Mouse (Mus musculus) inflammation-experienced regulatory T-cells (primary cell): ENCODE results near the gene Kdm8. TPM values are rescaled to one million over a fixed set of nuclear protein-coding genes. Genes with fewer than 3 reads are reported as not detected.

ENCODE experiments used
- polyA plus RNA-seq, 2 experiments: library from polyadenylated mRNA; unstranded; fragments of 100-300 nt; shearing (Covaris generic); gene quantifications; one replicate each; pipeline ENCODE4 v1.2.1; 2017

The Kdm8 gene
- polyA plus RNA-seq: 1 to 10 TPM; 6.6 to 9.1 TPM

GRCm38 (mm10) chr7:125444464-125445401 lies at the start of gene Kdm8:
TSS of gene Kdm8 (plus strand) at chr7:125444676.

GRCm38 (mm10) chr7:125490947-125491735 lies 46.7 kb downstream of the Kdm8 start, which contains the start of gene Nsmce1:
TSS of gene Nsmce1 (minus strand) at chr7:125491596.

Other genes with a start within 250 kb of the Kdm8 start
- 10 to 100 TPM; 99.2 to 99.5 TPM for gene Nsmce1, start 46.9 kb downstream of the Kdm8 start, polyA plus RNA-seq
- gene Il4ra, start 107.4 kb downstream of the Kdm8 start, polyA plus RNA-seq: 100 to 1,000 TPM; 130 to 180 TPM
- gene Il21r, start 158.8 kb downstream of the Kdm8 start, polyA plus RNA-seq: 100 to 1,000 TPM; 228 to 301 TPM